Mouse (Mus musculus) thymus, adult 2 months (tissue): ENCODE data around the gene Olfr67.

Experiments
- CTCF ChIP-seq: fragments of 200-500 bp; IDR thresholded peaks from 2 replicates; pipeline ENCODE4 v1.5.1; 2012; ENCODE audit warnings: mild to moderate bottlenecking, control low read depth, low read length, moderate library complexity, borderline replicate concordance; ENCODE audit not compliant: control insufficient read depth, poor library complexity, insufficient read depth; ENCODE audit errors: extremely low read depth
- POLR2A ChIP-seq: fragments of 200-500 bp; IDR thresholded peaks from 2 replicates; pipeline ENCODE4 v1.6.1; 2012; ENCODE audit warnings: mild to moderate bottlenecking, low read length, control low read depth, moderate library complexity; ENCODE audit not compliant: control insufficient read depth, poor library complexity, insufficient read depth; ENCODE audit errors: extremely low read depth

- TF ChIP-seq POLR2A (no peak), CTCF (no peak)
These were observed 19.7 kb upstream of the Olfr67 start for GRCm38 (mm10) chr7:103811223-103811845.
